Mouse (Mus musculus): ENCODE measurements at regions not wholly inside any gene's neighbourhood (a gene's known extent, or its start where the extent isn't known, plus 50 kb on each side); places are given as distances from the start of the nearest gene placed in this dataset.
"Not testable (repeated sequence)": the region's sequence is repeated elsewhere in the genome, so short reads cannot be mapped to it uniquely, and the experiment has no call there.

DNA sequence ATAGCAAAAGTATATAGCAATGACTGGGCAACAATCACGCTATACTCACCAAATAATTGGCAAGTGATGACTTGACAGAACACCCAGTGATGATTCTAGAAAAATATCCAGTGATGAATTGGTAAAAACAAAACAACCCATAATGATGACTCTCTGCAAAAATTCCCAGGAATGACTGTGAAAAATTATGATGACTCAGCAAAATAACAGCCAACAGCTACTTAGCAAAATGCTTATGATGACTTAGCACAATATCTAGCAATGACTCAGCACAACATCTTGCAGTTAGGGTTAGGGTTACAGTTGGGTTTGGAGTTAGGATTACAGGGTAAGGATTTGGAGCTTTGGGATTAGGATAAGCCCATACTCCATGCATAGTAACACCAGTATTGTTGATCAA is 232.4 kb upstream of the 1700012A03Rik start:
- in situ Hi-C loops (cut with MboI, MseI): no loop called here

- in situ Hi-C loops (cut with MboI, MseI): no loop called here
Observed at GRCm38 (mm10) chr6:31811890-31812289, 238.2 kb upstream of the 1700012A03Rik start.

GRCm38 (mm10) chr6:31810602-31811512 is 239.2 kb upstream of the 1700012A03Rik start:
- in situ Hi-C loops (cut with MboI, MseI): no loop called here

DNA sequence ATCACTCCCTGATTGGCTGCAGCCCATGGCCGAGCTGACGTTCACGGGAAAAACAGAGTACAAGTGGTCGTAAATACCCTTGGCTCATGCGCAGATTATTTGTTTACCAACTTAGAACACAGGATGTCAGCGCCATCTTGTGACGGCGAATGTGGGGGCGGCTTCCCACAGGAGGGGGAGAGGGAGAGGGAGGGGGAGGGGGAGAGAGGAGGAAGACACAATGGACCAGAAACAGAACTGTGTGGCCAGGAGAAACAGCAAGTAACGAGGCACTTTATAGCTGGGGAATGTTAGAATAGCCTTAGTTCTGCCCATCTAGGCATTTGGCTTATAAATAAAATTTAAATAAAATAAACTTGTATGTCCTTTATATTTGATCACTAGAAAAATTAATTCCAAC is 240.7 kb upstream of the Podxl start:
- in situ Hi-C loops (cut with MboI, MseI): not testable (repeated sequence)

GRCm38 (mm10) chr6:31803222-31803621 is 239.4 kb upstream of the Podxl start:
- in situ Hi-C loops (cut with MboI, MseI): not testable (repeated sequence)

GRCm38 (mm10) chr6:31791547-31791946 is 227.8 kb upstream of the Podxl start:
- in situ Hi-C loops (cut with MboI, MseI): no loop called here

DNA sequence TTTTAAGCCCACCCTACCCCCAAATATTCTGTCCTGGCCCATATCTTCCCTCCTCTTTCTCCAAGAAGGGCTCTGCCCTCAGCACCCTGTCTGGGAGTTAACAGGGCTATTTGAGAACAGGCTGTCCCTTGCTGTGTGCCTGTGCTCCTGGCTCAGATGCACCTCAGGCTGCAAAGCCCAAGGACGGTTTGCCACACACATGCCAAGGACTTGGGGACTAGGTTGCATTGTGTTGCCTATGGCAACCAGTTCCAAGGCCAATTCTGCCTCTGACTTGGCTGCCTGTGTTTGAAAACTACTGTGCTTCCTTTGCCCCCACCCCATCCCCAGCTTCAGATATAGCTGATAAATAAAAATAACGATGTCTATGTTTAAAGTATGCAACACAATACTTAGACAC is 227.1 kb upstream of the Podxl start:
- in situ Hi-C loops (cut with MboI, MseI): no loop called here

DNA sequence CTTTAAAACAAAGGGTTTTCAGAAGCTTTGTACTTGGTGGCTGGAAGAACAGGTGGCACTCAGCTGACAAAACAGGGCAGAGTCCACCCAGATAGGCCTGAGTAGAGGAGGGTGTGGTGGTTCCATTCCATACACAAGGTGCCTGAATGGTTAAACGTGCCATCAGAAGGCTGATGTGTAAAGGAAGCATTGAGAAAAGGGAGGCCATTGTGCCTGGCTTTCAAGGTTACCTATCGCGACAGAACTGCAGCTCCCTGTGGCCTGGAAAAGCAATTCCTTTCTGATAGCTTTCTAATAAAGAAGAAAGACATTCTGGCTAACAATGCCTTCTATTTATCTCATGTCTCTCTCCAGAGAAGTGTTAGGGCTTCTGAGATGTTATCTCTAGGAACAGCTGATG is 213.1 kb upstream of the Podxl start:
- in situ Hi-C loops (cut with MboI, MseI): no loop called here

DNA sequence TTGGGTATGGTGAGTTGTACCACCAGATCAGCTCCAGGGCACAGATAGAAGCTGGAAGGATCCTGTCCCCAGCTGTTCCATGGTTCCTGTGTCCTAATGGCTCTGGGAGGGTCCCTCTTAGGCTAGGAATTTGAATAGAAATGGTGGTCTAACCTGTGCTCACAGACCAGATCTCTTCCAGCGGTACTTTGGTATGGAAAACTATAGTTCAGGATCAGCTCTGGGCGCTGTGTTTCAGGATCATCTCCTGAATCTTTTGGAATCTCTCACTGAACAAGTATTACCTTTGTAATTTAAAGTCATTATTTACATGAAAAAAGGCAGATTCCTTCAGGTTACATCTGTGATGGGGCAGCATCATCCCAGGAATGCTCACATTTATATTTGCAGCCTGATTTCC is 208.1 kb upstream of the Podxl start:
- in situ Hi-C loops (cut with MboI, MseI): no loop called here

- in situ Hi-C loops (cut with MboI, MseI): no loop called here
Observed at GRCm38 (mm10) chr6:31745589-31745988, 181.8 kb upstream of the Podxl start.

DNA sequence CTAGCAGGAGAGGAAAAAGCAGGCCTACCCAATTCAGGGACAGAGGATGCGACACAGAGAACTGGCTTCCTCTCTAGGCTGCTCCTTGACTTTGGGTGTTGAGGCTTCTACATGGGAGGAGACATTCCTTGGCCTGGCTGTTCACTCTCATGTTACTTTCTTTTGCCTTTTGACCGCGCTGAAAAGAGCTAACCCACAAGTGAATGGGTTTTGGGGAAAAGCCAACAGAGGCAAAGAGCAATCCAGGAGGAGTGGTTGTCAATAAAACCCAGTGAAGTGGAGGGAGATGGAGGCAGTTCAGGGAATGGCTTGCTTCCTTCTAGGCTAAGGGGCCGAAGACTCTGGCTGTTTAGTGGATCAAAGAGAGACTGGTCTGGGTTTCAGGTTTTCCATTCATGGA is 167.6 kb upstream of the Podxl start:
- in situ Hi-C loops (cut with MboI, MseI): no loop called here

GRCm38 (mm10) chr6:31719614-31720013 is 155.8 kb upstream of the Podxl start:
- in situ Hi-C loops (cut with MboI, MseI): no loop called here

- in situ Hi-C loops (cut with MboI, MseI): no loop called here
Observed at GRCm38 (mm10) chr6:31718843-31719242, 155.1 kb upstream of the Podxl start.

DNA sequence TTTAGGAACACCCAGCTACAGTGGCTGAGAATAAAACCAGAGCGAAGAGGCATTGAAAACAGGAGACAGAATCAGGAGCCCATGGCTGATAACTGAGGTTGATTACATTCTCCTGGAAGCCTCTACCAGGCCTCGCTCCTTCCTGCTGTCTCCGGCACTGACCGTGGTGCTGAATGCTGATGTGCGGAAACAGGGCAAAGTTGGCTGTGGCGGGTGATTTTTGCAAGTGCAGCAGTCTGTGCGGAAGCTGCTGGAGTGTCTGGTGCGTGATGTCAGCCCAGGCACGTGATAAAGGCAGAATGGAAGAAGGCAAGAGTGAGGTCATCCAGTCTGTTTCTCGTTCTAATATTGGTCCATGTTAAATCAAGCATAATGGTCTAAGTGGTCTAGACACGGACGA is 153.8 kb upstream of the Podxl start:
- in situ Hi-C loops (cut with MboI, MseI): no loop called here

DNA sequence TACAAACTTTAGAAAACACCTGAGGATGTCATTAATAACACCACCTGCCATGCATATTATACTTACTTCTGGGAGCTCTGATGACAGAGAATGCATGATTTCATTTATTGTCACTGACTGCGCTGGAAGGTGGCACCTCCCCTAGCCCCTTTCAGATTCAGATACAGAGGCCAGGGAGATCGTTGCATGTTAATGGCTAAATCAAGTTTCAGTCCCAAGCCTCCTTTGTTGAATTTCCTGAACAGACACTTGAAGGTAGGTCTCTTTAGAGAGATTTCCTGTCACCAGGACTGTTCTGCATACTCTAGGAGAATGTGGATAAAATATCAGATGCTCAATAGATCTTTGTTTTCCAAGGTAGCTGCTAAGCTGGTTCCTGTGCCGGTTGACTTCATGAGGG is 143.5 kb upstream of the Podxl start:
- in situ Hi-C loops (cut with MboI, MseI): no loop called here

- in situ Hi-C loops (cut with MboI, MseI): no loop called here
Observed at GRCm38 (mm10) chr6:31704191-31704590, 140.4 kb upstream of the Podxl start.

GRCm38 (mm10) chr6:31702931-31703330 is 139.2 kb upstream of the Podxl start:
- in situ Hi-C loops (cut with MboI, MseI): no loop called here

DNA sequence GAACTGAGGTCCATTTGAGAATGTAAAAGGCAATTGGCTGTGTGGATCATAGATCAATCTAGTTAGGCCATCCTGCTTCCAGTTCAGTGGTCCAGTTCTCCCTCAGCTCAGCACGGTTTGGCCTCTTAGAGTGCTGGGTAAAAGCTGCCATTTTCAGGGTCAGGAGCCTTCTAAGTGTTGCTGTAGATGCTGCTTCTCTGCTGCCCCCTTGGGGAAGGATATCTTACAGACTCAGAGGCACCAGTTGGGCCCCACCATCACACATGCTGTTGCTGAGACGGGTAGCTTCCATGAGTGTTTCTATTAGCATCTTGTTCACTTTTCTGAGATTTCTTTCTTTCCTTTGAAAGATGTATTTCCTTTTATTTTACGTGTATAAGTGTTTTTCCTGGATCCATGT is 132.1 kb upstream of the Podxl start:
- in situ Hi-C loops (cut with MboI, MseI): no loop called here

GRCm38 (mm10) chr6:31693047-31693446 is 129.3 kb upstream of the Podxl start:
- in situ Hi-C loops (cut with MboI, MseI): no loop called here

- in situ Hi-C loops (cut with MboI, MseI): no loop called here
Observed at GRCm38 (mm10) chr6:31692024-31692423, 128.2 kb upstream of the Podxl start.

DNA sequence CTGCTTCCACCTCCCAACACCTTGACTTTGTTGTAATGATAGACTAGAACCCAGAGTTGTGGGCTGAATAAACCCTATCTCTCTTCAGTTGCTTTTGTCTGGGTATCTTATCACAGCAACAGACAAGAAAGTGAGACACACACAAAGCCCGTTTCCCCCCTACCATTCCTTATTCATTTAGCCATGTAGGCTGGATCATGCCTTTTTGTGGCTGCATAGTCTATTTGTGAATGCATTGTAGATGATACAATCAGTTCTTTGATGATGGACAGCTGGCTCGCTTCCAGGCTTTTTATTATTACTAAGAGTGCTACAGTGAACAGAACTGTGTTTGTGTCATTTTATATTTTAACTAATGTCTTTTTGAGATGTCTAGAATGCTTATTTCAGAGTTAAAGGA is 116.3 kb upstream of the Podxl start:
- in situ Hi-C loops (cut with MboI, MseI): no loop called here

GRCm38 (mm10) chr6:31665671-31666486 is 102.1 kb upstream of the Podxl start:
- in situ Hi-C loops (cut with MboI, MseI): no loop called here

DNA sequence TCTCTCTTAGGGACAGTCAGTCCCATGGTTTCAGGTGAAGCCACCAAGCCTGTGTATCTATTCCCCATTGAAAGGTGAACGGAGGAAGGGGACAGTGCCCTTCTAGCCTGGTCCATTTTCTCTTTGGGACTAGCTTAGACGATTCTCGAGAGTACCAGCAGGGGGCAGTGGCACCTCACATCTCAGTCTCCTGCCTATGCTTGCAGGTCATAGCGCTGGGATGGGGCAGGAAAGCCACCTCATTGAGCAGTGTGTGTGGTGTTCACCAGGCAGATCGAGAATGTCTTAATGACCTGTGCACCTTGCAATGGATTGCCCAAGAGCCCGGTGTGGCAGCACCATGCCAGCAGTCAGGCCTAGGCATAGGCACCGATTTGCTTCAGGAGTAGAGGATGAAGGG is 100.7 kb upstream of the Podxl start:
- in situ Hi-C loops (cut with MboI, MseI): no loop called here

Measured in T-helper 2 cell (primary cell).